Mouse (Mus musculus) lung, embryonic 15.5 days (tissue): ENCODE data around the gene Zfp318. TPM values are rescaled to one million over a fixed set of nuclear protein-coding genes. Genes with fewer than 3 reads are reported as not detected.

Experiments used
- polyA plus RNA-seq: library from polyadenylated mRNA; unstranded; fragments of >200 nt; fragmentation: Nextera tagmentation; extraction: Ambion mirVana; gene quantifications from 2 replicates; pipeline ENCODE4 v1.2.1, GENCODE M21; 2015

Zfp318 gene
- polyA plus RNA-seq, 1 experiment from 2014 or later: 9.8 TPM

Other genes starting within 250 kb of the Zfp318 start
- gene Rsph9, start 239.5 kb upstream of the Zfp318 start, polyA plus RNA-seq: 17.0 and 19.4 TPM in 2 replicates
- 50.3 and 51.8 TPM in 2 replicates for gene Mad2l1bp, start 230.2 kb upstream of the Zfp318 start, polyA plus RNA-seq
- 40.5 and 50.9 TPM in 2 replicates for gene Gtpbp2, start 222.7 kb upstream of the Zfp318 start, polyA plus RNA-seq
- gene Polh, start 181.1 kb upstream of the Zfp318 start, polyA plus RNA-seq: 21.4 and 21.9 TPM in 2 replicates
- gene Xpo5, start 180.9 kb upstream of the Zfp318 start, polyA plus RNA-seq: 34.6 and 35.5 TPM in 2 replicates
- 84.6 and 92.4 TPM in 2 replicates for gene Polr1c, start 135.7 kb upstream of the Zfp318 start, polyA plus RNA-seq
- gene Yipf3, start 135.7 kb upstream of the Zfp318 start, polyA plus RNA-seq: 102 and 118 TPM in 2 replicates
- 0.66 and 0.79 TPM in 2 replicates for gene Lrrc73, start 130.2 kb upstream of the Zfp318 start, polyA plus RNA-seq
- 36.2 and 37.5 TPM in 2 replicates for gene Tjap1, start 100.7 kb upstream of the Zfp318 start, polyA plus RNA-seq
- gene Dlk2, start 86.3 kb upstream of the Zfp318 start, polyA plus RNA-seq: 0.93 and 1.7 TPM in 2 replicates
- gene Abcc10, start 55.4 kb upstream of the Zfp318 start, polyA plus RNA-seq: 3.9 and 5.3 TPM in 2 replicates
- 1.7 and 7.8 TPM in 2 replicates for gene Crip3, start 45.2 kb downstream of the Zfp318 start, polyA plus RNA-seq
- gene Slc22a7, start 54.7 kb downstream of the Zfp318 start, polyA plus RNA-seq: 0.29 TPM in 1 of 2 replicates, not detected in the other
- 0.04 and 0.11 TPM in 2 replicates for gene Ttbk1, start 103.9 kb downstream of the Zfp318 start, polyA plus RNA-seq
- 43.0 and 51.3 TPM in 2 replicates for gene Dnph1, start 113.0 kb downstream of the Zfp318 start, polyA plus RNA-seq
- gene Cul9, start 162.7 kb downstream of the Zfp318 start, polyA plus RNA-seq: 2.9 and 3.4 TPM in 2 replicates
- gene Srf, start 172.4 kb downstream of the Zfp318 start, polyA plus RNA-seq: 10.4 and 10.7 TPM in 2 replicates
- gene Ptk7, start 245.8 kb downstream of the Zfp318 start, polyA plus RNA-seq: 134 and 142 TPM in 2 replicates